Mouse (Mus musculus): ENCODE measurements around the gene Nelfe. TPM values are rescaled to one million over a fixed set of nuclear protein-coding genes. Genes with fewer than 3 reads are reported as not detected.
A peak's percentile ranks its signal among the peaks of the same experiment; 100 is the strongest.
"Not testable (repeated sequence)": the region's sequence is repeated elsewhere in the genome, so short reads cannot be mapped to it uniquely, and the experiment has no call there.

Gene Nelfe
- polyA plus RNA-seq, 1 experiment from 2014 or later, result 85.8 TPM

GRCm38 (mm10) chr17:34810411-34810810, 39.8 kb upstream of the Nelfe start:
- ATAC-seq (ENCODE audit: low read depth); DNase-seq (ENCODE audit: low spot score); H3K4me3 ChIP-seq (ENCODE audit: low read depth, low read length); H3K9me3 ChIP-seq (ENCODE audit: control insufficient read depth, low read length); H3K9ac ChIP-seq (ENCODE audit: low read depth, low read length); H3K27me3 ChIP-seq (replicated peaks; ENCODE audit: control insufficient read depth, insufficient read depth, low read length); H3K4me1 ChIP-seq (ENCODE audit: control insufficient read depth, insufficient read depth, low read length); H3K4me2 ChIP-seq (ENCODE audit: low read depth, low read length); H3K36me3 ChIP-seq (ENCODE audit: control insufficient read depth, insufficient read depth, low read length); H3K27ac ChIP-seq (replicated peaks; ENCODE audit: low read depth, low read length): not testable (repeated sequence)
- 92% methylated on average over 5 of the region's 5 CpGs for WGBS

- H3K9me3 ChIP-seq (ENCODE audit: control insufficient read depth, low read length); H3K4me2 ChIP-seq (ENCODE audit: low read depth, low read length); ATAC-seq (ENCODE audit: low read depth); H3K4me3 ChIP-seq (ENCODE audit: low read depth, low read length); DNase-seq (ENCODE audit: low spot score); H3K36me3 ChIP-seq (ENCODE audit: control insufficient read depth, insufficient read depth, low read length); H3K4me1 ChIP-seq (ENCODE audit: control insufficient read depth, insufficient read depth, low read length); H3K27me3 ChIP-seq (replicated peaks; ENCODE audit: control insufficient read depth, insufficient read depth, low read length); H3K9ac ChIP-seq (ENCODE audit: low read depth, low read length); H3K27ac ChIP-seq (replicated peaks; ENCODE audit: low read depth, low read length): not testable (repeated sequence)
- WGBS, result 72% methylated on average over 6 of the region's 8 CpGs
Measured at GRCm38 (mm10) chr17:34810811-34811210, 39.4 kb upstream of the Nelfe start.

- Histone ChIP-seq H3K27me3 (replicated peaks; ENCODE audit: control insufficient read depth, insufficient read depth, low read length) (no peaks in the 10 kb centered on the region), H3K36me3 (ENCODE audit: control insufficient read depth, insufficient read depth, low read length) (no peaks in the 10 kb centered on the region), H3K4me1 (ENCODE audit: control insufficient read depth, insufficient read depth, low read length) (no peaks in the 10 kb centered on the region), H3K27ac (replicated peaks; ENCODE audit: low read depth, low read length) (no peak overlapping the region), H3K9me3 (ENCODE audit: control insufficient read depth, low read length) (no peaks in the 10 kb centered on the region), H3K4me3 (ENCODE audit: low read depth, low read length) (no peak overlapping the region), H3K9ac (ENCODE audit: low read depth, low read length) (no peak overlapping the region), H3K4me2 (ENCODE audit: low read depth, low read length) (no peak overlapping the region)
- DNase-seq (ENCODE audit: low spot score), result no peak
- ATAC-seq (ENCODE audit: low read depth), result no peak
- WGBS, result 81% methylated on average over 14 of the region's 15 CpGs
Measured at GRCm38 (mm10) chr17:34811275-34811674, 38.9 kb upstream of the Nelfe start.

GRCm38 (mm10) chr17:34813747-34814146, 36.4 kb upstream of the Nelfe start:
- not testable (repeated sequence) for H3K4me2 ChIP-seq (ENCODE audit: low read depth, low read length); H3K27ac ChIP-seq (replicated peaks; ENCODE audit: low read depth, low read length); H3K4me1 ChIP-seq (ENCODE audit: control insufficient read depth, insufficient read depth, low read length); DNase-seq (ENCODE audit: low spot score); H3K4me3 ChIP-seq (ENCODE audit: low read depth, low read length); H3K27me3 ChIP-seq (replicated peaks; ENCODE audit: control insufficient read depth, insufficient read depth, low read length); H3K9ac ChIP-seq (ENCODE audit: low read depth, low read length); H3K36me3 ChIP-seq (ENCODE audit: control insufficient read depth, insufficient read depth, low read length); ATAC-seq (ENCODE audit: low read depth); H3K9me3 ChIP-seq (ENCODE audit: control insufficient read depth, low read length)
- 67% methylated on average over 12 of the region's 12 CpGs for WGBS

GRCm38 (mm10) chr17:34814818-34815370, 35.3 kb upstream of the Nelfe start:
- Histone ChIP-seq H3K27me3 (replicated peaks; ENCODE audit: control insufficient read depth, insufficient read depth, low read length) (no peaks in the 10 kb centered on the region), H3K9ac (ENCODE audit: low read depth, low read length) (no peak overlapping the region), H3K4me3 (ENCODE audit: low read depth, low read length) (no peak overlapping the region), H3K4me1 (ENCODE audit: control insufficient read depth, insufficient read depth, low read length) (no peaks in the 10 kb centered on the region), H3K4me2 (ENCODE audit: low read depth, low read length) (no peak overlapping the region), H3K9me3 (ENCODE audit: control insufficient read depth, low read length) (no peaks in the 10 kb centered on the region), H3K36me3 (ENCODE audit: control insufficient read depth, insufficient read depth, low read length) (no peaks in the 10 kb centered on the region), H3K27ac (replicated peaks; ENCODE audit: low read depth, low read length) (no peak overlapping the region)
- 79% methylated on average over 7 of the region's 7 CpGs for WGBS
- ATAC-seq (ENCODE audit: low read depth), result no peak
- DNase-seq (ENCODE audit: low spot score), result no peak

- not testable (repeated sequence) for H3K27ac ChIP-seq (replicated peaks; ENCODE audit: low read depth, low read length); H3K4me2 ChIP-seq (ENCODE audit: low read depth, low read length); H3K9ac ChIP-seq (ENCODE audit: low read depth, low read length); DNase-seq (ENCODE audit: low spot score); H3K4me3 ChIP-seq (ENCODE audit: low read depth, low read length); H3K27me3 ChIP-seq (replicated peaks; ENCODE audit: control insufficient read depth, insufficient read depth, low read length); H3K4me1 ChIP-seq (ENCODE audit: control insufficient read depth, insufficient read depth, low read length); ATAC-seq (ENCODE audit: low read depth); H3K9me3 ChIP-seq (ENCODE audit: control insufficient read depth, low read length)
- H3K36me3 ChIP-seq (ENCODE audit: control insufficient read depth, insufficient read depth, low read length), result peaks cover 57% of the 10 kb centered on the region
- WGBS, result 89% methylated on average over 1 of the region's 1 CpGs
Measured at GRCm38 (mm10) chr17:34830776-34831175, 19.4 kb upstream of the Nelfe start.

GRCm38 (mm10) chr17:34836155-34836855, 13.9 kb upstream of the Nelfe start:
- DNase-seq (ENCODE audit: low spot score) (no peak), ATAC-seq (ENCODE audit: low read depth) (peak; percentile 74)
- Histone ChIP-seq H3K27me3 (replicated peaks; ENCODE audit: control insufficient read depth, insufficient read depth, low read length) (no peaks in the 10 kb centered on the region), H3K4me1 (ENCODE audit: control insufficient read depth, insufficient read depth, low read length) (peaks cover 15% of the 10 kb centered on the region), H3K36me3 (ENCODE audit: control insufficient read depth, insufficient read depth, low read length) (peaks cover 59% of the 10 kb centered on the region), H3K9me3 (ENCODE audit: control insufficient read depth, low read length) (no peaks in the 10 kb centered on the region), H3K27ac (replicated peaks; ENCODE audit: low read depth, low read length) (peak overlapping the region; percentile 84), H3K4me3 (ENCODE audit: low read depth, low read length) (peak overlapping the region; percentile 65), H3K9ac (ENCODE audit: low read depth, low read length) (peak overlapping the region; percentile 73), H3K4me2 (ENCODE audit: low read depth, low read length) (peak overlapping the region; percentile 98)
- 6% methylated on average over 32 of the region's 48 CpGs for WGBS

- peak within 1 kb of the TSS; percentile 98 for H3K4me2 ChIP-seq (ENCODE audit: low read depth, low read length)
- peak within 1 kb of the TSS; percentile 65 for H3K4me3 ChIP-seq (ENCODE audit: low read depth, low read length)
- no peaks in the 10 kb centered on the region for H3K9me3 ChIP-seq (ENCODE audit: control insufficient read depth, low read length)
- H3K36me3 ChIP-seq (ENCODE audit: control insufficient read depth, insufficient read depth, low read length), result peaks cover 62% of the 10 kb centered on the region
- peak within 1 kb of the TSS; percentile 80 for H3K9ac ChIP-seq (ENCODE audit: low read depth, low read length)
- no peaks in the 10 kb centered on the region for H3K27me3 ChIP-seq (replicated peaks; ENCODE audit: control insufficient read depth, insufficient read depth, low read length)
- peak; percentile 96 for ATAC-seq (ENCODE audit: low read depth)
- peak; percentile 98 for DNase-seq (ENCODE audit: low spot score)
- H3K27ac ChIP-seq (replicated peaks; ENCODE audit: low read depth, low read length), result peak within 1 kb of the TSS; percentile 84
- WGBS, result 0% methylated on average over 33 of the region's 40 CpGs
- peaks cover 15% of the 10 kb centered on the region for H3K4me1 ChIP-seq (ENCODE audit: control insufficient read depth, insufficient read depth, low read length)
Measured at GRCm38 (mm10) chr17:34836856-34837221, 13.4 kb upstream of the Nelfe start, which contains the start of the genes Stk19 and Dxo. Gene Stk19 (minus strand): TSS chr17:34836945. Gene Dxo (plus strand): TSS chr17:34837019.
